Mouse (Mus musculus): ENCODE results near the gene Dcdc2b. TPM values are rescaled to one million over a fixed set of nuclear protein-coding genes. Genes with fewer than 3 reads are reported as not detected.

Gene Dcdc2b
- polyA plus RNA-seq, 1 experiment from 2014 or later, result 20.1 TPM

GRCm38 (mm10) chr4:129618786-129619691 lies 5.0 kb upstream of the Dcdc2b start, which contains the start of gene Iqcc:
Gene Iqcc (minus strand): TSS chr4:129619099.
- Histone ChIP-seq H3K4me3 (ENCODE audit: low read depth, low read length) (peak within 1 kb of the TSS; percentile 69), H3K4me1 (ENCODE audit: insufficient read depth, low read depth, low read length) (peaks cover 11% of the 10 kb centered on the region; the same call in 1 of the 2 replicates), H3K27me3 (replicated peaks; ENCODE audit: insufficient read depth, low read length) (no peaks in the 10 kb centered on the region), H3K9me3 (ENCODE audit: low read length) (no peaks in the 10 kb centered on the region), H3K27ac (ENCODE audit: low read length) (peak within 1 kb of the TSS; percentile 74), H3K9ac (replicated peaks; ENCODE audit: low read depth) (peak within 1 kb of the TSS; percentile 43), H3K36me3 (ENCODE audit: insufficient read depth, low read length) (no peaks in the 10 kb centered on the region), H3K4me2 (replicated peaks; ENCODE audit: low read depth, low read length) (peak within 1 kb of the TSS; percentile 88)
- peak; percentile 98 for DNase-seq (ENCODE audit: low spot score)
- TF ChIP-seq CTCF (IDR thresholded peaks at IDR 0.05), result peak; percentile 53
- TF ChIP-seq EP300 (IDR thresholded peaks at IDR 0.05), result no peak
- ATAC-seq, result peak; percentile 93
- 4% methylated on average over 43 of the region's 44 CpGs for WGBS

- Histone ChIP-seq H3K9ac (replicated peaks; ENCODE audit: low read depth) (peak overlapping the region; percentile 43; the same call in 1 of the 2 replicates), H3K27me3 (replicated peaks; ENCODE audit: insufficient read depth, low read length) (no peaks in the 10 kb centered on the region), H3K27ac (ENCODE audit: low read length) (peak overlapping the region; percentile 74; the same call in 1 of the 2 replicates), H3K36me3 (ENCODE audit: insufficient read depth, low read length) (no peaks in the 10 kb centered on the region), H3K9me3 (ENCODE audit: low read length) (no peaks in the 10 kb centered on the region), H3K4me1 (ENCODE audit: insufficient read depth, low read depth, low read length) (peaks cover 8% of the 10 kb centered on the region; the same call in 1 of the 2 replicates), H3K4me3 (ENCODE audit: low read depth, low read length) (no peak overlapping the region), H3K4me2 (replicated peaks; ENCODE audit: low read depth, low read length) (peak overlapping the region; percentile 88)
- TF ChIP-seq EP300 (IDR thresholded peaks at IDR 0.05) (no peak), CTCF (IDR thresholded peaks at IDR 0.05) (no peak)
- ATAC-seq (no peak), DNase-seq (ENCODE audit: low spot score) (no peak)
- 92% methylated on average over 5 of the region's 5 CpGs for WGBS
Observed at GRCm38 (mm10) chr4:129618031-129618430, 4.0 kb upstream of the Dcdc2b start.

- no peaks in the 10 kb centered on the region; the same call in 1 of the 2 replicates for H3K4me1 ChIP-seq (ENCODE audit: insufficient read depth, low read depth, low read length)
- no peak overlapping the region for H3K9ac ChIP-seq (replicated peaks; ENCODE audit: low read depth)
- H3K9me3 ChIP-seq (ENCODE audit: low read length), result no peaks in the 10 kb centered on the region
- no peak overlapping the region for H3K4me2 ChIP-seq (replicated peaks; ENCODE audit: low read depth, low read length)
- no peak overlapping the region for H3K4me3 ChIP-seq (ENCODE audit: low read depth, low read length)
- TF ChIP-seq CTCF (IDR thresholded peaks at IDR 0.05) (no peak), EP300 (IDR thresholded peaks at IDR 0.05) (no peak)
- no peaks in the 10 kb centered on the region for H3K36me3 ChIP-seq (ENCODE audit: insufficient read depth, low read length)
- ATAC-seq (no peak), DNase-seq (ENCODE audit: low spot score) (no peak)
- H3K27me3 ChIP-seq (replicated peaks; ENCODE audit: insufficient read depth, low read length), result no peaks in the 10 kb centered on the region
- no peak overlapping the region for H3K27ac ChIP-seq (ENCODE audit: low read length)
- 95% methylated on average over 7 of the region's 7 CpGs for WGBS
Observed at GRCm38 (mm10) chr4:129617121-129617641, 3.1 kb upstream of the Dcdc2b start.

DNA sequence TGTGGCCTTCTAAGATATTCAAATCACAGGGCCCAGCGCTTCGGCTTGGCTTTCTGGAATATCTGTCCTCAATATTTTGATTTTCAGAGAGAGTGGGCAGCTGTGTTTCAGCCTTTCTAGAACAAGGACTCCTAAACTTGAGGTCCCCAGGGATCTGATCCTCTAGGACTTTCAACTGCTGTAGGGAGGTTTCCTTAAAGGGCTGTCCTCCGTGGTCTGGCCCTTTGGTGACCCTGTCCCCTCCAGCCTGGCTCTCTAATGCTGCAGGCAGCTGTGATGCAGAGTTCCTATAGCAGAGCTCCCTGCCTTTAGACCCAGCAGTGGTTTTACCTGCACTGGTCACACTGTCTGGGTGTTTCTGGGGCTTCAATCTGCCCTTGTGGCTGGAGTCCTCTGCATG lies 2.6 kb upstream of the Dcdc2b start:
- Histone ChIP-seq H3K9me3 (ENCODE audit: low read length) (no peaks in the 10 kb centered on the region), H3K27ac (ENCODE audit: low read length) (no peak overlapping the region), H3K9ac (replicated peaks; ENCODE audit: low read depth) (no peak overlapping the region), H3K27me3 (replicated peaks; ENCODE audit: insufficient read depth, low read length) (no peaks in the 10 kb centered on the region), H3K4me3 (ENCODE audit: low read depth, low read length) (no peak overlapping the region), H3K4me2 (replicated peaks; ENCODE audit: low read depth, low read length) (no peak overlapping the region), H3K4me1 (ENCODE audit: insufficient read depth, low read depth, low read length) (no peaks in the 10 kb centered on the region; the same call in 1 of the 2 replicates), H3K36me3 (ENCODE audit: insufficient read depth, low read length) (no peaks in the 10 kb centered on the region)
- WGBS, result 98% methylated on average over 3 of the region's 3 CpGs
- DNase-seq (ENCODE audit: low spot score), result no peak
- TF ChIP-seq CTCF (IDR thresholded peaks at IDR 0.05) (no peak), EP300 (IDR thresholded peaks at IDR 0.05) (no peak)
- ATAC-seq, result no peak

DNA sequence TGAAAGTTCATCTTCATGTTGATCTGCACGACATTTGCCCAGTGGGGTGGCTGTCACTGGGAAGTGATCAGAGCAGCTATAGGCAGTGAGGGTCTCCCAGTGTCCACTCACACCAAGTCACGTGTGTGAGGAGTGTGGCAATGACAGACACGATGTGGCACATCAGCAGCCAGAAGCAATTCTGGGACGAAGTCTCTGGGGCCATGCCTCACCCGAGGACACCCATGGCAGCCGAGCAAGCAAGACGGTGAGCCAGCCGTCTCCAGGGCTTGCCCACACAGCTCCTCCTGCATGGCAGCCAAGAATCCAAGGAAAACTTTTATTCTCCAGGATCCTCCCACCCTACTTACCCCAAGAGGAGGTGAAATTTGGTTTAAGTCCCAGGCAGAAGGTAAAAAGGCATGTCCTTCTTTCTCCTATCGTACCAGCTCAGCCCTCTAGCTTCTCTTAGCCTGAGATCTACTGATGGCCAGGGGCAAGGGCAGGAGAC lies 1.8 kb upstream of the Dcdc2b start:
- no peak overlapping the region for H3K4me3 ChIP-seq (ENCODE audit: low read depth, low read length)
- H3K36me3 ChIP-seq (ENCODE audit: insufficient read depth, low read length), result no peaks in the 10 kb centered on the region
- no peak overlapping the region for H3K4me2 ChIP-seq (replicated peaks; ENCODE audit: low read depth, low read length)
- no peak for TF ChIP-seq EP300 (IDR thresholded peaks at IDR 0.05)
- no peak for TF ChIP-seq CTCF (IDR thresholded peaks at IDR 0.05)
- no peak for DNase-seq (ENCODE audit: low spot score)
- H3K4me1 ChIP-seq (ENCODE audit: insufficient read depth, low read depth, low read length), result no peaks in the 10 kb centered on the region; the same call in 1 of the 2 replicates
- H3K27me3 ChIP-seq (replicated peaks; ENCODE audit: insufficient read depth, low read length), result no peaks in the 10 kb centered on the region
- no peak overlapping the region for H3K27ac ChIP-seq (ENCODE audit: low read length)
- no peaks in the 10 kb centered on the region for H3K9me3 ChIP-seq (ENCODE audit: low read length)
- ATAC-seq, result no peak
- WGBS, result 88% methylated on average over 9 of the region's 9 CpGs
- H3K9ac ChIP-seq (replicated peaks; ENCODE audit: low read depth), result no peak overlapping the region

- TF ChIP-seq CTCF (IDR thresholded peaks at IDR 0.05) (no peak), EP300 (IDR thresholded peaks at IDR 0.05) (no peak)
- whole genome bisulfite sequencing, result 68% methylated on average over 4 of the region's 4 CpGs
- H3K4me3 ChIP-seq (ENCODE audit: low read depth, low read length), result no peak overlapping the region
- H3K4me2 ChIP-seq (replicated peaks; ENCODE audit: low read depth, low read length), result no peak overlapping the region
- no peak overlapping the region for H3K9ac ChIP-seq (replicated peaks; ENCODE audit: low read depth)
- no peak for DNase-seq (ENCODE audit: low spot score)
- no peak overlapping the region for H3K27ac ChIP-seq (ENCODE audit: low read length)
- no peak for ATAC-seq
- peaks cover 9% of the 10 kb centered on the region; the same call in 1 of the 2 replicates for H3K36me3 ChIP-seq (ENCODE audit: insufficient read depth, low read length)
- no peaks in the 10 kb centered on the region for H3K27me3 ChIP-seq (replicated peaks; ENCODE audit: insufficient read depth, low read length)
- H3K4me1 ChIP-seq (ENCODE audit: insufficient read depth, low read depth, low read length), result no peaks in the 10 kb centered on the region
- no peaks in the 10 kb centered on the region for H3K9me3 ChIP-seq (ENCODE audit: low read length)
Observed at GRCm38 (mm10) chr4:129610472-129610871, 3.6 kb downstream of the Dcdc2b start.

Measured in lung, postnatal 0 days (tissue).